Mouse (Mus musculus) intestine, embryonic 14.5 days (tissue): ENCODE measurements around the gene Adh1. TPM values are rescaled to one million over a fixed set of nuclear protein-coding genes. Genes with fewer than 3 reads are reported as not detected.

Experiments
- ATAC-seq: fragments of 200-750 bp; cut with Nextera tagmentation; replicated peaks from 2 replicates; pipeline ENCODE4 v1.8.0; 2017; ENCODE audit warnings: low read depth, moderate number of reproducible peaks, moderate TSS enrichment, moderate library complexity; ENCODE audit not compliant: low FRiP score, low TSS enrichment
- DNase-seq: peaks from one replicate; pipeline ENCODE4 v3.0.0-alpha.2; 2018; ENCODE audit warnings: low spot score
- H3K27ac ChIP-seq: fragments of 300-500 bp; sonication (generic); 2 replicates; pipeline ENCODE4 v1.5.1; 2014; ENCODE audit warnings: low read depth, mild to moderate bottlenecking, control low read depth
- H3K27me3 ChIP-seq: fragments of 300-500 bp; sonication (generic); replicated peaks from 2 replicates; pipeline ENCODE4 v1.6.1; 2014; ENCODE audit warnings: low read length, control low read depth; ENCODE audit not compliant: control insufficient read depth, insufficient read depth
- H3K36me3 ChIP-seq: fragments of 300-500 bp; sonication (generic); 2 replicates; pipeline ENCODE4 v1.6.1; 2014; ENCODE audit warnings: low read length, control low read depth; ENCODE audit not compliant: control insufficient read depth, insufficient read depth
- H3K4me1 ChIP-seq: fragments of 300-500 bp; sonication (generic); replicated peaks from 2 replicates; pipeline ENCODE4 v1.6.1; 2014; ENCODE audit warnings: low read length, control low read depth, mixed read lengths; ENCODE audit not compliant: control insufficient read depth, insufficient read depth
- H3K4me2 ChIP-seq: fragments of 300-500 bp; sonication (generic); 2 replicates; pipeline ENCODE4 v1.6.1; 2014; ENCODE audit warnings: low read length
- H3K4me3 ChIP-seq: fragments of 300-500 bp; sonication (generic); 2 replicates; pipeline ENCODE4 v1.5.1; 2014; ENCODE audit warnings: low read depth, low read length, control low read depth, mixed read lengths
- H3K9ac ChIP-seq: fragments of 300-500 bp; sonication (generic); 2 replicates; pipeline ENCODE4 v1.6.1; 2014; ENCODE audit warnings: mild to moderate bottlenecking, low read length
- H3K9me3 ChIP-seq: fragments of 300-500 bp; sonication (generic); 2 replicates; pipeline ENCODE4 v1.6.1; 2016; ENCODE audit warnings: low read length, control low read depth; ENCODE audit not compliant: control insufficient read depth
- WGBS: fragments of 180-500 bp; shearing (Covaris S2); extraction: QIAGEN DNeasy Blood & Tissue Kit; methylation state at CpG from one replicate; pipeline ENCODE4 v1.1.7; 2014; 5-methylcytosine and 5-hydroxymethylcytosine counted together
- polyA plus RNA-seq: library from polyadenylated mRNA; unstranded; fragments of >200 nt; fragmentation: Nextera tagmentation; extraction: Ambion mirVana; gene quantifications from 2 replicates; pipeline ENCODE4 v1.2.1, GENCODE M21; 2014

The Adh1 gene
- polyA plus RNA-seq, 1 experiment from 2014 or later: 22.9 TPM

DNA sequence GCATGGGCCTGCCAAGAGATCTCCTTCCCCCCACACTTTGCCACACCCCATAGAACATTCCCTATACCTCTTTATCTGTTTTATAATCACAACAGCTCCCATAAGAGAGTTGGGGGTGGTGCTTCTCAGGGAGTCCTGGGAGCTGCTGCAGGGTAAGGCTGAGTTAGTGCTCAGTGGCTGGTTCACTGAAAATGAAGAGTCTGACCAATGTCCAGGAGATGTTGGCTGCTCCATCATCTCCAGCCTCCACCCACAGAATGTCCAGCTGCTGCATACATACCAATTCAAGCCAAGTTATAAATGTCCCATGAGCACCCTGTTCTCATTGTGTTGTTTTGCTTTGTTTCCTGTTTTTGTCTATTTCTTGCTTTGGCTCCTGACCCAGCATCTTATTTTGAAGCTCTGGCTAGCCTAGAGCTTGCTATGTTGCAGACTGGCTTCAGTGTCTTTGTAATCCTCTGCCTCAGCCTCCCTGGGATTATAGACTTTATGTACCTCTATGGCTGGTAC lies 14.2 kb upstream of the Adh1 start:
- no peaks in the 10 kb centered on the region for H3K9me3 ChIP-seq
- H3K4me2 ChIP-seq: no peak overlapping the region
- no peak overlapping the region for H3K4me3 ChIP-seq
- H3K27me3 ChIP-seq: no peaks in the 10 kb centered on the region
- H3K9ac ChIP-seq: no peak overlapping the region
- DNase-seq: no peak
- no peak for ATAC-seq
- H3K27ac ChIP-seq: no peak overlapping the region
- no peaks in the 10 kb centered on the region for H3K36me3 ChIP-seq
- H3K4me1 ChIP-seq: no peaks in the 10 kb centered on the region

- Histone ChIP-seq H3K4me2 (no peak overlapping the region), H3K9ac (no peak overlapping the region), H3K27ac (no peak overlapping the region), H3K9me3 (no peaks in the 10 kb centered on the region), H3K36me3 (no peaks in the 10 kb centered on the region), H3K4me3 (no peak overlapping the region), H3K27me3 (no peaks in the 10 kb centered on the region), H3K4me1 (no peaks in the 10 kb centered on the region)
- DNase-seq (no peak), ATAC-seq (no peak)
- 81% methylated on average over 4 of the region's 4 CpGs for WGBS
Observed at GRCm38 (mm10) chr3:138247241-138247640, 13.6 kb upstream of the Adh1 start.

DNA sequence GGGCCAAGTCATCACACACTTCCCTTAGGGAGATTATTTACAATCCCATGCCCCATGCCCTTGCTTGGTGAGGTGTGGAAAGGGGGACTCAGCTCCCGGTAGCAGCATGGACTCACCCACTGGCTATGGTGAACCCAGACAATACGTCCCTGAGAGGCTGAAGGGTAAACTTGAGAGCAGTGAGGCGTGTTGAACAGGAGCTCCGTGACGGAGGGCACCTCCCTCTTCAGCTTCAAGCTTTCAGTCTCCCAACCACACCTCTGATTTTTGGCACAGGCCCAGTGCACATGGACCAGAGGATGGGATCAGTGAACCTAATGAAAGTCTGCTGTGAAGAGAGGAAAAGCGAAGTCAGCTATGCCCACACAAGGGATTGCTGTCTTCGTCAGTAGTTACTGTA lies 12.8 kb upstream of the Adh1 start:
- no peaks in the 10 kb centered on the region for H3K9me3 ChIP-seq
- H3K4me2 ChIP-seq: no peak overlapping the region
- H3K4me1 ChIP-seq: no peaks in the 10 kb centered on the region
- WGBS: 81% methylated on average over 7 of the region's 7 CpGs
- ATAC-seq: no peak
- H3K4me3 ChIP-seq: no peak overlapping the region
- no peak overlapping the region for H3K27ac ChIP-seq
- no peaks in the 10 kb centered on the region for H3K27me3 ChIP-seq
- H3K36me3 ChIP-seq: no peaks in the 10 kb centered on the region
- DNase-seq: no peak
- no peak overlapping the region for H3K9ac ChIP-seq

- Histone ChIP-seq H3K4me2 (no peak overlapping the region), H3K9me3 (no peaks in the 10 kb centered on the region), H3K27me3 (no peaks in the 10 kb centered on the region), H3K4me3 (no peak overlapping the region), H3K9ac (no peak overlapping the region), H3K36me3 (no peaks in the 10 kb centered on the region), H3K27ac (no peak overlapping the region), H3K4me1 (no peaks in the 10 kb centered on the region)
- ATAC-seq: no peak
- no peak for DNase-seq
- WGBS: 84% methylated on average over 8 of the region's 8 CpGs
Observed at GRCm38 (mm10) chr3:138248746-138249145, 12.0 kb upstream of the Adh1 start.

DNA sequence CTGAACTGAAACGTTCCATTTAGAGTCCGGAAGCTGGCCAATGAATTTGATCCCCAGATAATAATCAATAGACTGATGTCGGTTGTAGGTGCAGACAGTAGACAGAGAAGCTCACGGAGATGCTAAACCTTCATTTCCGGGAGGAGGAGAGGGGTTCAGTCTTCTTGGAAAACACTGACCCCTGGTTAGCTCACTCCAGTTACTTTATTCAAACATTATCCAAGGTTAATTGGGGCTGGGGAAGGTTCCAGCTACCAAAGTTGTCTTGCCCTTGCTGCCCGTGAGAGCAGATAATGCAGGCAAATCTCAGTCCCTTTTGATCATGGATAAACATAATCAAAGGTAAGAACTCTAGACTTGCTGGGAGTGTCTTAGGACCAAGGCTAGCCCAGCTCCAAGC lies 9.6 kb upstream of the Adh1 start:
- Histone ChIP-seq H3K4me1 (no peaks in the 10 kb centered on the region), H3K36me3 (no peaks in the 10 kb centered on the region), H3K27me3 (no peaks in the 10 kb centered on the region), H3K9me3 (no peaks in the 10 kb centered on the region), H3K27ac (no peak overlapping the region), H3K4me2 (no peak overlapping the region), H3K9ac (no peak overlapping the region), H3K4me3 (no peak overlapping the region)
- no peak for ATAC-seq
- WGBS: 83% methylated on average over 6 of the region's 6 CpGs
- no peak for DNase-seq

GRCm38 (mm10) chr3:138254205-138254604 lies 6.6 kb upstream of the Adh1 start:
- ATAC-seq: no peak
- H3K4me3 ChIP-seq: no peak overlapping the region
- WGBS: 66% methylated on average over 5 of the region's 5 CpGs
- DNase-seq: no peak
- no peaks in the 10 kb centered on the region for H3K4me1 ChIP-seq
- no peak overlapping the region for H3K9ac ChIP-seq
- H3K27me3 ChIP-seq: no peaks in the 10 kb centered on the region
- H3K9me3 ChIP-seq: no peaks in the 10 kb centered on the region
- H3K36me3 ChIP-seq: no peaks in the 10 kb centered on the region
- H3K27ac ChIP-seq: no peak overlapping the region
- H3K4me2 ChIP-seq: no peak overlapping the region

GRCm38 (mm10) chr3:138255366-138255765 lies 5.4 kb upstream of the Adh1 start:
- Histone ChIP-seq H3K36me3 (no peaks in the 10 kb centered on the region), H3K4me3 (no peak overlapping the region), H3K4me1 (no peaks in the 10 kb centered on the region), H3K9ac (no peak overlapping the region), H3K27ac (no peak overlapping the region), H3K9me3 (no peaks in the 10 kb centered on the region), H3K4me2 (no peak overlapping the region), H3K27me3 (no peaks in the 10 kb centered on the region)
- 35% methylated on average over 3 of the region's 3 CpGs for WGBS
- no peak for DNase-seq
- ATAC-seq: no peak

DNA sequence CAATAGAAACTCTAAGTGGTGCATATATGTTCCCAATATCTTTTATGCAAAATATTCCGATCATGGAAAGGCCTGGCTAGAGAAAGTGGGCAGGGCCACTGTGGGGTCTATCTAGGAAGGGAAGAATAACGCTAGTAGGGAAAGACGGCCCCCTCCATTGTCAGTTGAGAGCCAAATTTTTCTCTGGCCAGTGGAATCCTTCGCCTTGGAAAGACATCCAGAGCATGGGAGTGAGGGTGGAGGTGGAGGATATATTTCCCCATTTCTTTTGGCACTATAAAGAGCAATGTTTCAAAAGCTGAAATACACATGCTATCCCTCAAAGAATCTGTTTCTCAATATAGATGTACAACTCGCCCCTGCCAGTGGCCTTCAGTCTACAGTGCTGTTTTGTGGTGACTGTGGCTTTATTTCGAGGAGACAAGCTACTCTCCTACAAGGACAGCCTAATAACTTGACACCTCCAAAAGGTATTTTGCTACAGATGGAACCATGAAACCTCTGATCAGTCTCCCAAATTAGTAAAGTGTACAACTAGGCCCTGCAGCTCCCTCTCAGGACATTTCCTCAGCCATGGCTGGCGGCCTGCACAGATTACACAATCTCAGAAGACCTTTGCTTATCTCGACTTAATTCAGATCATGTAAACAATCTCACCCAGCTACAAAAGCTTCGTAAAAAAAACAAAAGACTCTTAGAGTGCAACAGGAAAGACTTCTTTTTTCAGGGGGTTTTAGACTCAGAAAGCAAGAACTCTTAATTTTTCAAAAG lies 4.8 kb upstream of the Adh1 start:
- H3K4me2 ChIP-seq: no peak overlapping the region
- 61% methylated on average over 9 of the region's 9 CpGs for WGBS
- H3K9me3 ChIP-seq: no peaks in the 10 kb centered on the region
- no peak for DNase-seq
- no peak overlapping the region for H3K27ac ChIP-seq
- H3K4me1 ChIP-seq: no peaks in the 10 kb centered on the region
- ATAC-seq: no peak
- no peaks in the 10 kb centered on the region for H3K27me3 ChIP-seq
- no peak overlapping the region for H3K4me3 ChIP-seq
- no peak overlapping the region for H3K9ac ChIP-seq
- no peaks in the 10 kb centered on the region for H3K36me3 ChIP-seq

DNA sequence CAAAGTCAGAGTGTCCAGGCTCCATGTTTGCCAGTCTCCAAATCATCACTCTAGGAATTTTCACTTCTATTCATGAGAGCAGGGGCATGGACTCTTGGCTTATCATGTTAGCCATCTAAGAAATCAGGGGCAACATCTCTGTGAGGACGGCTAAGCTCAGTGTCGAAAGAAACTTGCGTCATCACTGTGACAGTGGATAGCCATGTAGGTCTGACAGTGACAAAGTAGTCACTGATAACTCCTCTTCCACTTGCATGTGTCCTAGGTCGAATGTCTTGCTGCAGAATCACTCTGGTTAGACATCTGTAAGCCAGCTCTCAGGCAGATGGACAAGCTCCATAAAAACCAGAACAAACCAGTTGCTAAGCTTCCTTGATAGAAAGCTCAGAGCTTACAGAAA lies 1.8 kb downstream of the Adh1 start:
- Histone ChIP-seq H3K4me3 (no peak overlapping the region), H3K9ac (no peak overlapping the region), H3K4me1 (no peaks in the 10 kb centered on the region), H3K36me3 (no peaks in the 10 kb centered on the region), H3K9me3 (no peaks in the 10 kb centered on the region), H3K27me3 (no peaks in the 10 kb centered on the region), H3K4me2 (no peak overlapping the region), H3K27ac (no peak overlapping the region)
- WGBS: 39% methylated on average over 4 of the region's 4 CpGs
- ATAC-seq (no peak), DNase-seq (no peak)
